Mouse (Mus musculus) brain, embryonic 14.5 days (tissue): Measurements from ENCODE around the gene Pxmp4.
A peak's percentile ranks its signal among the peaks of the same experiment; 100 is the strongest.

Experiments used
- CTCF ChIP-seq: fragments of 200-500 bp; IDR thresholded peaks from 2 replicates; pipeline ENCODE4 v1.5.1; 2012; ENCODE audit warnings: inconsistent platforms, mild to moderate bottlenecking, moderate library complexity, borderline replicate concordance; ENCODE audit not compliant: insufficient read depth, insufficient read length; ENCODE audit errors: extremely low read depth
- POLR2A ChIP-seq: fragments of 200-500 bp; IDR thresholded peaks from 2 replicates; pipeline ENCODE4 v1.6.1; 2012; ENCODE audit warnings: mild to moderate bottlenecking, inconsistent platforms, borderline replicate concordance; ENCODE audit not compliant: poor library complexity, insufficient read depth, insufficient read length, severe bottlenecking; ENCODE audit errors: extremely low read depth

DNA sequence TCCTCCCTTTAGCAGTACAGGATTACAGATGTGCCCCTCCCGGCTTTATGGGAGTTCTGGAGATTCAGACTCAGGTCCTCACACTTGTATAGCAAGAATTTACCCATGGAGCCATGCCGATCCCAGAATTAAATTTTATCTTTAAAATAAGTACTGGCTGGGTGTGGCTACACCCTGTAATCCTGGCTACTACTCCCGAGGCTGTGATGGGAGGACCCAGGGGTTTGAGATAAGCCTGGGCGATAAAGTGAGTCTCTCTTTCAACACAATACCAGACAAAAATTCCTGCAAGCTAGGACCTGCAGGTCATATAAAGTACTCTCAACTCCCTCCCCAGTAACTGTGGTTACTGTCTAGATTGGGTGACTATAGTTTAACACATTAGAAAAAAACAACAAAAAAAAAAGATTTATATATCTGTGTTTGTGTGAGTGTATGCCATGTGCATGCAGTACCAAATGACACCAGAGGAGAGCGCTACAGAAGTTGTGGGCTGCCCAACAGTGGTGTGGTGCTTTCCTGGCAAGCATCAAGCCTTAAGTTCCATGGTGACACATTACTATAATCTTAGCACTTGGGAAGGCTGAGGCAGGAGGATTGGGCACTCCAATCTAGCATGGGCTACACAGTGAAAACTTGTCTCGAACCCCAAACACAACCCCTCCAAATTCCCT lies 39.3 kb upstream of the Pxmp4 start:
- TF ChIP-seq POLR2A (no peak), CTCF (peak; percentile 18; the same call in 1 of the 2 replicates)
